Mouse (Mus musculus) lung, postnatal 0 days (tissue): ENCODE results near the gene Rab37.

Source experiments
- CTCF ChIP-seq: IDR thresholded peaks from 2 replicates; pipeline ENCODE4 v1.5.1; 2016; ENCODE audit warnings: antibody characterized with exemption, mild to moderate bottlenecking
- EP300 ChIP-seq: IDR thresholded peaks from 2 replicates; pipeline ENCODE4 v1.6.1; 2016; ENCODE audit warnings: antibody characterized with exemption, mild to moderate bottlenecking, control low read depth

- TF ChIP-seq CTCF (no peak), EP300 (no peak)
Observed at GRCm38 (mm10) chr11:115161578-115162204, 70.5 kb downstream of the Rab37 start.
